In the genomic region with DNA sequence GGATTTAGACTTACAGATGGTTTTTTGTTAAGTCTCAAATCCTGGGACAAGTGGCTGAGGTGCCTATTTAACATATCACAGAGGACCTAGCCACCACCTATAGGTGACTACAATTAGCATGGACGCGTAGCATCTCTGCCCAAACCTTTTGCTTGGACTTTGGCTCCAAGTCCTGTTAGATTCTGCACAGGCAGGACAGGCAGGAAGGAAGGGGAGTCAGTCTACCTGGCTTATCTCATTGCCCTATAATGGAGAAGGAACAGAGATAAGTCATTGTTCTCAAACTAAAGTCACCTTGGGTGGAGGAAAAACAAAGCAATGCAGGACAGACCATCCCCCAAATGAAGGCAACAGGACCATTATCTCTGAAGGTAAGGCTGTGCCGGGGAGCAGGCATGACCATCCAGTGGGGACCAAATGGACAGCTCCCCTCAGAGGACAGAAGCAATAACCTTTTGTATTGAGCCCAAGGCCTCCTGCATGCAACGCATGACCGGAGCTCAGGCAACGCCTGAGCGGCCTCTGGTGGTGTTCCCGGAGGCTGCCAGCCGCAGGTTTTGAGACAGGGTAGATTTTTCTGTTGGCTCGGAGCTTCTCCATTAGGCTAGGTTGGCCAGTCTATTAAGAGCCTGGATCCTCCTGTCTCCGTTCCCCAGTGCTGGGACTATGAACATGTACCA, we compare ENCODE assay signal across 12 mouse cellular contexts. TPM values are rescaled to one million over a fixed set of nuclear protein-coding genes. Genes with fewer than 3 reads are reported as not detected.
DNase-seq lines count a peak whose midpoint lies in the region; ATAC-seq lines count a peak whose summit lies in the region.
"Had no signal": no experiment of that assay in that cellular context is flagged by ENCODE, and none has a peak within 500 bp of the region (broad histone marks: within the 10 kb centered on the region; RNA-seq: fewer than 3 reads in every experiment).

No protein-coding gene starts in this region.

- ATAC-seq in kidney, embryonic 14.5 days (ENCODE audit: low FRiP score, low TSS enrichment), result peak; percentile 28; the same call in 1 of the 2 replicates
- no peak for ATAC-seq in heart, embryonic 12.5 days (ENCODE audit: insufficient number of reproducible peaks, low FRiP score)

- no peak overlapping the region for H3K27ac ChIP-seq in kidney, embryonic 14.5 days (ENCODE audit: low read depth, low read length)
- no peak overlapping the region for H3K27ac ChIP-seq in heart, embryonic 12.5 days (ENCODE audit: poor library complexity, severe bottlenecking)
- H3K27ac ChIP-seq: hindbrain, embryonic 13.5 days; limb, embryonic 12.5 days had no signal

- no peaks in the 10 kb centered on the region for H3K4me1 ChIP-seq in kidney, embryonic 14.5 days (ENCODE audit: control insufficient read depth, insufficient read depth, low read length)
- no peaks in the 10 kb centered on the region for H3K4me1 ChIP-seq in heart, embryonic 12.5 days (replicated peaks)
- H3K4me1 ChIP-seq: hindbrain, embryonic 13.5 days; limb, embryonic 12.5 days; megakaryocyte, embryonic 14.5 days had no signal

- DNase-seq in embryo, embryonic 10 days (ENCODE audit: low spot score), result peak; percentile 33
- DNase-seq in embryo, embryonic 9.5 days (ENCODE audit: extremely low spot score), result no peak
- DNase-seq in urinary bladder, postnatal 14 days (ENCODE audit: low spot score), result peak; percentile 20
- DNase-seq in urinary bladder, adult 2 months (ENCODE audit: low spot score), result no peak
- DNase-seq in cerebellum, adult 11-12 months, result no peak
- DNase-seq in left cerebral cortex, adult 8-10 months (ENCODE audit: low spot score in 2 of 2), result no peak
- DNase-seq: gastrocnemius, postnatal 36 days had no signal

- H3K9me3 ChIP-seq in kidney, embryonic 14.5 days (ENCODE audit: control insufficient read depth, low read length), result no peaks in the 10 kb centered on the region
- H3K9me3 ChIP-seq in heart, embryonic 12.5 days (replicated peaks), result no peaks in the 10 kb centered on the region
- H3K9me3 ChIP-seq: hindbrain, embryonic 13.5 days; limb, embryonic 12.5 days had no signal

- H3K27me3 ChIP-seq in kidney, embryonic 14.5 days (ENCODE audit: control insufficient read depth, insufficient read depth, low read length), result no peaks in the 10 kb centered on the region
- 0 out of 2 replicates have a peak, but pooled peaks cover 3% of the 10 kb centered on the region for H3K27me3 ChIP-seq in heart, embryonic 12.5 days (replicated peaks)
- H3K27me3 ChIP-seq: hindbrain, embryonic 13.5 days had no signal

- WGBS in kidney, embryonic 14.5 days, result 26% methylated on average over 11 of the region's 11 CpGs
- 45% methylated on average over 11 of the region's 11 CpGs for WGBS in heart, embryonic 12.5 days

- no peaks in the 10 kb centered on the region for H3K36me3 ChIP-seq in kidney, embryonic 14.5 days (ENCODE audit: control insufficient read depth, insufficient read depth, low read length)
- H3K36me3 ChIP-seq in heart, embryonic 12.5 days, result no peaks in the 10 kb centered on the region
- H3K36me3 ChIP-seq: hindbrain, embryonic 13.5 days; limb, embryonic 12.5 days had no signal

- H3K9ac ChIP-seq in kidney, embryonic 14.5 days (ENCODE audit: low read depth, low read length), result no peak overlapping the region
- no peak overlapping the region for H3K9ac ChIP-seq in heart, embryonic 12.5 days
- H3K9ac ChIP-seq: hindbrain, embryonic 13.5 days; limb, embryonic 12.5 days had no signal

- H3K4me3 ChIP-seq in kidney, embryonic 14.5 days (ENCODE audit: low read length), result no peak overlapping the region
- no peak overlapping the region for H3K4me3 ChIP-seq in heart, embryonic 12.5 days
- H3K4me3 ChIP-seq: hindbrain, embryonic 13.5 days; limb, embryonic 12.5 days; megakaryocyte, embryonic 14.5 days had no signal

- no peak overlapping the region for H3K4me2 ChIP-seq in kidney, embryonic 14.5 days (replicated peaks; ENCODE audit: low read depth, low read length)
- H3K4me2 ChIP-seq in heart, embryonic 12.5 days, result no peak overlapping the region
- H3K4me2 ChIP-seq: hindbrain, embryonic 13.5 days; limb, embryonic 12.5 days had no signal

RNA-seq across cellular contexts. Expression of gene B4galnt2, which starts 25.3 kb away (rescaled TPM):
- not detected in 2 replicates for polyA plus RNA-seq in urinary bladder, adult 2 months (2012; rRNA removed)
- 0.37 and 0.47 TPM in 2 replicates for polyA plus RNA-seq in kidney, embryonic 14.5 days (2014; fragmentation: Nextera tagmentation; extraction: Ambion mirVana)
- total RNA-seq in left cerebral cortex, adult 8-10 months (2022), result not detected
- 0.13 TPM in 1 of 2 replicates, not detected in the other for polyA plus RNA-seq in heart, embryonic 12.5 days (2016; fragmentation: Nextera tagmentation; extraction: Ambion mirVana)
- total RNA-seq: gastrocnemius, postnatal 36 days had no signal
- polyA plus RNA-seq: hindbrain, embryonic 13.5 days; limb, embryonic 12.5 days had no signal

Comparison
In these comparisons a context has a peak if more than half of its experiments do, and no peak if none do; other contexts are left out.
1. DNase-seq: peak in embryo, embryonic 10 days (single experiment) and urinary bladder, postnatal 14 days (single experiment); none in embryo, embryonic 9.5 days (single experiment), urinary bladder, adult 2 months (single experiment), cerebellum, adult 11-12 months (single experiment) and left cerebral cortex, adult 8-10 months (0 of 2).